Mouse (Mus musculus) megakaryocyte, embryonic 14.5 days (primary cell): Measurements from ENCODE around the gene Etnk1.

Source experiments
- FLI1 ChIP-seq: IDR thresholded peaks from 2 replicates; pipeline ENCODE4 v1.6.1; 2012; ENCODE audit warnings: low read length, inconsistent platforms, mixed read lengths
- GATA1 ChIP-seq: IDR thresholded peaks from 3 replicates; pipeline ENCODE4 v1.6.1; 2012; ENCODE audit warnings: mixed read lengths, low read length, inconsistent platforms, borderline replicate concordance

DNA sequence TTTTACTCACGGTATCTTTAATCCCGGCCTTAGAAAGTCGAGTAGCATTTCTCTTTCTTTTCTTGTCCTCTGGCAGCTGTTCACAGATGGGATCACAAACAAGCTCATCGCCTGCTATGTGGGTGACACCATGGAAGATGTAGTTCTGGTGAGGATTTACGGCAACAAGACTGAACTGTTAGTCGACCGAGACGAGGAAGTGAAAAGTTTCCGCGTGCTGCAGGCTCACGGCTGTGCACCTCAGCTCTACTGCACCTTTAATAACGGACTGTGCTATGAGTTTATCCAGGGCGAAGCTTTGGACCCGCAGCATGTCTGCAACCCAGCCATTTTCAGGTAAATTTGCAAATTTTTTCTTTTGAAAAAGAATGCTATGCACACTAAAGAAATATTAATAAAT, 13.5 kb downstream of the Etnk1 start:
- TF ChIP-seq GATA1 (no peak), FLI1 (no peak)
